Mouse (Mus musculus) urinary bladder, adult 2 months (tissue): Measurements from ENCODE around the gene Mrps16. TPM values are rescaled to one million over a fixed set of nuclear protein-coding genes. Genes with fewer than 3 reads are reported as not detected.

ENCODE experiments used
- DNase-seq: peaks from one replicate; pipeline ENCODE4 v3.0.0; 2022; ENCODE audit warnings: low spot score
- polyA plus RNA-seq: library from polyadenylated mRNA; depleted of rRNA; stranded (reverse); fragments of >200 nt; gene quantifications from 2 replicates; pipeline ENCODE4 v1.2.3, GENCODE M21; 2012; rRNA removed

Gene Mrps16
- polyA plus RNA-seq: 41.1 and 46.9 TPM in 2 replicates

DNA sequence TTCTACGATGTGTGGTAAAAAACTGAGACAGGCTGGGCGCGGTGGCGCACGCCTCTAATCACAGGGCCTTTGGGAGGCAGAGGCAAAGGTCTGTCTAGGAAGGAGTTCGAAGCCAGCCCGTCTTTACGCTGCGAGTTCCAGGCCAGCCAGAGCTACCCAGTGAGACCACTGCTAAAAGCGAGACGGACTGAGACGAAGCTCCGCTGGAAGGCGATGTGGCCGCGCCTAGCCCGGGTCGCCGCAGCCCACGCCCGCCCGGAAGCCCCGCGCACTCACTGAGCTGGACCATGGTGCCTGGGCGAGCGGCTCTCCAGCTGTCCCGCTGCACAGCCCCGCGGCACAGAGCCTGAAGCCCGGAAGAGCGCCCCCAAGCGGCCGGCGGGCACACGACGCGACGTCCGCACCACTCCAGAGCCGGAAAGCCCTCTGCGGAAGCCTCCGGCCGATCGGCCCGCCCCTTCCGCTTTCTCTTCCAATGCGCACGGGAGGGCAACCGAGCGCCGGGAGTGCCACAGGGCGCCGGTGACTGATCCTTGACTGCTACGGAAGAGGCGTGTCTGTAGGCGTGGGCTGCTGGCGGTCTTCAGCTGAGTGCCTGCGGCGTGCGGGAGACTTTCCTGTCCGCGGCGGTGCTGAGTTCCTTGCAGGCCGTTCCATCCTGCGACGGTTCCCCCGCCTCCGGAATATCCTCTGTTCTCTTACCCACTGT is at the start of gene Mrps16:
Gene Mrps16, minus strand, starts transcription at position 430 of the 709 bp plus-strand sequence.
- peak; percentile 82 for DNase-seq

DNA sequence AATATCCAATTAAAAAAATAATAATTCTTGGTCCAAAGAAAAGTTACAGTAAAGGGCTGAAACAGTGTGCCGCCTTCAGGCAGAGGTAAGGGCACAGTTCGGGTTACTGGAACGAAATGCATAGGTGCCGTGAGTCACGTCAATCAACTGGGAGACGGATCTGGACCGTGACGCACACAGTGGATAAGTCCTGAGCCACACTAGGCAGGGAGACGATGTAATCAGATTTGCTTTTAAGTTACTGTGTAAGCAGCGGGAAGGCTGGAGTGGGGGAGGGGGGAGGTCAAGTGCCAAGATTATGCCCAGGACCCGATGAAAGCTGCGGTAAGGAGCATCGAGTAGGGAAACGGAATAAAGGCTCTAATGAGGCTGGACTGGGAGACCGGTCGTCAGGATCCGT is 48.8 kb upstream of the Mrps16 start:
- no peak for DNase-seq

DNA sequence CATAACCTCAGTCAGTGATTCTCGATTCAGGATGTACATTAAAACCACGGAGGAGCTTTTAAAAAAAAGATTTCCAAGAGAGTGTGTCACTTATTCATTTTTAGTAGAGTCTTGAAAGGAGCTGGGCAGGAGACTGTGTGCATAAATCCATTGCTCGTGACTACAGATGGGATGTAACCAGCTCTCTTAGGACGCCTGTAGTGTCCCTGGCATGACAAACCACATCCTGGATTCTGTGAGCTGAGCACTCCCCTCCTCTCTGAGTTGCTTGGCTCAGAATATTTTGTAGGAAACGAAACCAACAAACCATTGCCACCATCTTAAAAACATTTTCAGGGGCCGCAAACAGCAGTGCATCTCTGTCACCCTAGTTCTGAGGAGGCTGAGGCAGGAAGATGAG is 43.5 kb upstream of the Mrps16 start:
- no peak for DNase-seq

DNA sequence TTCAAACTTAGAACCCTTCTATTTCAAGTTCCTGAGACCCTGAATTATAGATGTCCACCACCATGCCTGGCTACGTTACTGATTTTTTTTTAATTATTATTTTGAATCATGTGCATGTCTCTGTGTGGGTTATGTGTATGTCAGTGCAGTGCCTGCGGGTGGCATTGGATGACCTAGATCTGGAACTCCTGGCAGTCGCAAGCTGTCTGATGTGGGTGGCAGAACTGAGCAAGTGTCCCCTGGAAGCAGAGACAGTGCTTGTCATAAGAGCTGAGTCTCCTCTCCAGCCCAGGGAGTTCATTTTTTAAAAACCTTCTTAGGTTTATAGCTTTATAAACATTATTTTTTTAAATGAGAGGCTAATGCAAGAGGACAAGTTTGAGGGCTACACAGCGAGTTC is 39.0 kb upstream of the Mrps16 start:
- DNase-seq: no peak

DNA sequence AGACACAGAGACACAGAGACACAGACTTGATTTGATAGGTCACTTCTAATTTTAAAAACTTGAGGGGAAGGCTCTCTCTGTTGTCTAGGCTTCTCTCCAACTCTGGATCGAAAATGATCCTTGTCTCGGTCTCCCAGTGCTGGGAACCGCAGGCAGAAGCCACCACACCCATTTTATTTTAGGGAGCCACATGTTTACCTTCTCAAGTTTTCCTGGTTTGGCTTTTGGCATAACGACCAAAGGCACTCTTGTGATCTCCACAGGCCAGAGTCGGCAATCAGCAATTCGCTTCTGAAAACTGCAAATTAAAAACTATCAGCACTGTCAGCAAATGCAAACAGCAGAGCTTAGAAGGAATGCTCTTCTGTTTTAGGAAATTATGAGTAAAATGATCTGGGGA is 38.3 kb upstream of the Mrps16 start:
- no peak for DNase-seq

DNA sequence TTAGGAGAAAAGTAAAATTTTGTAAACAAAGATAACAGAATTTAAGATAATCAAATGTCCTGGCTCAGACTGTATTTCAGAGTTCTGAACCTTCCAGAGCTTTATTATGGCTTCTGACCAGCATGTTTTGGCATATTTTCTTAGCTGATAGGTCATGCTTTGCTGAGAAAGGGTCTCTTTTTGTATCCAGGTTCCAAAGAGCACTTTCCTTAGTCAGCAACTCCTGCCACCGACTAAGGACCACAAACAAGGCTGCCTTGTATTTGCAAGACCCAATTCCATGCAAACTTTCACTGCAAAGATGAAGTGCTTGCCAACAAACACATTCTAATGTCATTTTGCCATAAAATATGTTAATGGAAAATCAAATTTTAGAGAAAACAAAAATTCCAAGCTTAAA is 36.4 kb upstream of the Mrps16 start:
- no peak for DNase-seq

DNA sequence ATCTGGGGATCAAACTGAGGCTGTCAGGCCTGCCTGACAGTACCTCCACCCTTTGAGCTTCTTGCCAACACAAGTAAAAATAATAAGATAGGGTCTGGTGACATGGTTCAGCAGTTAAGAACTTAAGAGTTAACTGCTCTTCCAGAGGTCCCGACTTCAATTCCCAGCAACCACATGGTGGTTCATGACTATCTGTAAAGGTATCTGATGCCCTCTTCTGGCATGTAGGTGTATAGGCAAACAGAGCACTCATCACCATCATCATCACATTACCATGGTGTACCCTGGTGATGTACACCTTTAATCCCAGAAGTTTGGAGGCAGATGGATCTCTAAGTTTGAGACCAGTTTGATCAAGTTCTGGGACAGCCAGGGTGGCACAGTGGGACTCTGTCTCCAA is 35.2 kb upstream of the Mrps16 start:
- DNase-seq: no peak

DNA sequence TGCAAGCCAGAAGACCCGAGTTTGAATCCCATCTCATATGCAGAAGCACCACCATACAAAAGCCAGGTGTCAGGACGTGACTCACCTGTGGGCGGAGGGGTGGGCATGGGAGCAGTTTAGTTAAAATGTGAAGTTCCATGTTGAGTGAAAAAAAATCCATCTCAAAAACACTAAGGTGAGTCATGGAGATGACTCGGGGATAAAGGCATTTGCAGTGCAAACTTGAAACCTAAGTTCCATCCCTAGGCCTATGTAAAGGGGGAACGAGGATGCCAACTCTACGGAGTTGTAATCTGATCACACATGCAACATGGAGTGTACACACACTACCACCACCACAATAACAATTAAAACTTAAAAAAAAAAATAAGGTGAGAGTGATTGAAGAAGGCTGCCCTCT is 29.6 kb upstream of the Mrps16 start:
- no peak for DNase-seq

DNA sequence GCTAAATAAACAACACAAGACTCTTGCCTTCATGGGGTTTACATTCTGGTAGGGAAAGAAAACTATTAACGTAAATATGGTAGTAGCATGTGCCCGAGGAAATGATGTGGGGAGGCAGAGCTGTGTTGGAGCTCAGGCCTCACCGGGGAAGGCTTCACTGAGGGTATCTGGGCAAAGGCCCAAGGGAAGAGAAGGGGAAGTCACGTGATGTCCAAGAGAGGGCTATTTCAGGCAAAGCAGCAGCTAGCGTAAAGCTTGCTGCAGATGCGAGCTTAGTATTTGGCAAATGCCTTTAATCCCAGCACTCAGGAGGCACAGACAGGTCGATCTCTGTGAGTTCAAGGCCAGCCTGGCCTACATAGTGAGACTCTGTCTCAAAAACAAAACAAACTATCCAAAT is 28.8 kb upstream of the Mrps16 start:
- no peak for DNase-seq

DNA sequence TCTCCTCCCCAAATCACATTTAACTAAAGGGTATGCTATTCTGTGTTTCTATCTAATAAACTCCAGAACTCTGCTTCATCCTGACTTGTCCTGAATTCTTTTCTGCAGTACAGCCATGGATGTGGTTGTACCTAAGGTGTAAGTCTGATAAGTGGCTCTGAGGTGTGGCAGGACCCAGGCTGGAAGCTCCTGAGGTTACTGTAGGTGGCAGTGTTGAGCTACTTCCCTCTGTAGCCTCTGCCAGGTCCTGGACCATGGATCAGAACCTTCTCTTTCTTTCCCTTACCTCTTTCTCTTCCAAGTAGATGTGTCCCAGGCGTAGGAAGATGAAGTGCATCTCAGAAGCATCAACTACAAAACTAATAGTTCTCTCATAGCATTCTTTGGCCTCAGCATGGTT is 6.6 kb upstream of the Mrps16 start:
- no peak for DNase-seq

DNA sequence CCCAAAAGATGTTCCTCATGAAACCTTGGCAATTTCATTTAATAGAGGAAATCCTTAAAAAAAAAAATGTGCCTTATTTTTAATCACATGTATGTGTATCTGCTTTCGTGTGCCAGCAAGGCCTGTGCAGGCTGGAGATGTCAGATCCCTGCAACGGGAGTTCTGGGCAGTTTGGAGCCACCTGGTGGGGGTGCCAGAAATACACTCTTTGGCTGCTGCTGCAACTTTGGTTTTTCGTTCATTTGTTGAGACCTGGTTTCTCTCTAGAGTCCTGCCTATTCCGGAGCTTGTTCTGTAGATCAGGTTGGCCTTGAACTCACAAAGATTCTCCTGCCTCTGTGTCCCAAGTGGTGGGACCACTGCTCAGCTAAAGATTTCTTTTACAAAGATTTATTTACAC is 5.4 kb upstream of the Mrps16 start:
- no peak for DNase-seq

DNA sequence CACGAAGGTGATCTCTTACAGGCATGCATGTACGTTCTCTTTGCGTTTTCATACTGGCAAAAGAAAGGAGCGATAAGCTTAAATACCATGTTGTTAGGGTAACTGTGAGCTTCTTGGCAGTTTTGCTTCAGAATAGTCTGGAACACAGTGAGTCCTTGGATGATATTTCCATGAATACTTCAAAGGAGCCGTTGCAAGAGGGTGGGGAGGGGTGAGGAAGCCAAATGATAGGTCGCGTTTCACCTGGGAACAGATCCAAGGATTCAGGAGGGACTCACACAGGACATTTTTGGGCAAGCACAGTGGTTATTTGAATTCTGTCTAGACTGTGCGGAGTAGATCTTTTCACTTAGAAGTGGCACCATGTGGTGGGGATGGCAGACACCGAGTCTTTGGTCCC is 3.8 kb upstream of the Mrps16 start:
- no peak for DNase-seq

DNA sequence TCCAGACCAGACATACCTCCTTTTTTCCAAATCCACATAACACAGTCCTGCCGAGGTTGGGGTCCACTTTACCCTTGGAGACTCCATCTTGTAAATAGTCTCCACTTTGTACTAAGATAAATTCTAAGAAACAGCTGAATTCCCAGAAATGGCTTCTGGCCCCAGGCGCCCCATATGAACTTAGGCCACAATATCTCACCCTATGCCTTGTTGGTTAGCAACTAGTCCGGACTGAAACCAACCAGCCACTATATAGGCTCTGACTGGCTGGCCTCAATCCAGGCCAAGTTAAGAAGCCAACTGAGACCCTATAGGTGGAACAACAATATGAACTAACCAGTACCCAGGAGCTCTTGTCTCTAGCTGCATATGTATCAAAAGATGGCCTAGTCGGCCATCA is 1.1 kb downstream of the Mrps16 start:
- no peak for DNase-seq

DNA sequence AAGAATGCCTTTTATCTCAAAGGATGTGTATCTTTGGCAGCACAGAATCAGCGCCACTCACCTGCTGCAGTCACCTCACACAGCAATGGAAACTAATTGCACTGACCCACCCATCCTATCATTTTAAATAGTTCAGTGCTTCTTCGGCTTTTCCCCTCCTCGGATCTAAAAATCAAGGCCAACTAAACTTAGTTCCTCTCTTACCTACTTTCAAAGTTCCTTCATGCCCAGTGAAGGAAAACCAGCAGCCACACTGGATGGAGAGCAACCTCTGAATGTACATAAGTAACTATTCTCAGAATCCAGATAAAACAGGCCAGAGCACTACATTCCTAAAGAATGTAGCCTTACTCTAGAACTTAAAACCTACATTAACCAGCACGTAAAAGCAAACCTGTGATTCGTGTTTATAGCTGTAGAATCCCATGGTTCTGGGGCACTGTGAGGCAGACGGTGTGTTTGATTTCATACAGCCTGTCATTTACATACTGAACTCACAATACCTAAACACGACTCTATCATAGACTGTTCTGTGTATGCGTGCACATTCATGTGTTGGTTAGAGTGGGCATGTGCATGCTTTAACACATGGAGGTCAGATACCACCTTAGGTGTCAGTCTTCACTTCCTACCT is 3.9 kb downstream of the Mrps16 start:
- DNase-seq: no peak

DNA sequence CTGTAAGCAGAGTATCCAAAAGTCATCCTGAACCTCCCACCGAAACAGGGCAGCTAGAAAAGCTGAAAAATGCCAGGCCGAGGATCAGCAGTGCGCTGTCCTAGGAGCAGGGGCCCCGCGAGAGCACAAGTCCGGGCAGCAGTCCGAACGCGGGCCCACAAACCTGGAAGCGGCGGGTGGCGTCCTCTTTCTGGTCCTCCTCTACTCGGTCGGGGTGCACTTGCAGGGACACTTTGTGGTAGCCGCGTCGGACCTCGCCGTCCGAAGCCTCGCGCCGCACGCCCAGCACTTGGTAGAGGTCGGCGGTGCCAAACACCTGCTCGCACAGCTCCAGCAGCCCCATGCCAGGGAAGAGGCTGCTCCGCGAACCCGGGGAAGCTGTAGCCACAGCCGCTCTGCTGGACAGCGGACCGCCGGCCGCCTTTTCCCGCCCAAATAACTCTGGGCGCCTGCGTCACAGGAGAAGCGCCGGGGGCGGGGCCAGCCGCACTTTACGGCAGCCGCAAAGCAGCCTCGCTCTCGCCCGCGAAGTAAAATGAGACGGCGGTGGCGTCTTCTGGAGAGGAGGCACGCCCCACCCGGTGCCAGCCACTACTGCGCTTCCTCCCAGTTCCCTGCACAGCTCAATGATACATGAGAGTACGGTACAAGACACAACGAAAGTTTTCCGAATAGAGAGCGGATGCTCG is 4.8 kb downstream of the Mrps16 start, which contains the start of gene Dnajc9:
Gene Dnajc9, minus strand, starts transcription at position 470 of the 689 bp plus-strand sequence.
- DNase-seq: peak; percentile 91

DNA sequence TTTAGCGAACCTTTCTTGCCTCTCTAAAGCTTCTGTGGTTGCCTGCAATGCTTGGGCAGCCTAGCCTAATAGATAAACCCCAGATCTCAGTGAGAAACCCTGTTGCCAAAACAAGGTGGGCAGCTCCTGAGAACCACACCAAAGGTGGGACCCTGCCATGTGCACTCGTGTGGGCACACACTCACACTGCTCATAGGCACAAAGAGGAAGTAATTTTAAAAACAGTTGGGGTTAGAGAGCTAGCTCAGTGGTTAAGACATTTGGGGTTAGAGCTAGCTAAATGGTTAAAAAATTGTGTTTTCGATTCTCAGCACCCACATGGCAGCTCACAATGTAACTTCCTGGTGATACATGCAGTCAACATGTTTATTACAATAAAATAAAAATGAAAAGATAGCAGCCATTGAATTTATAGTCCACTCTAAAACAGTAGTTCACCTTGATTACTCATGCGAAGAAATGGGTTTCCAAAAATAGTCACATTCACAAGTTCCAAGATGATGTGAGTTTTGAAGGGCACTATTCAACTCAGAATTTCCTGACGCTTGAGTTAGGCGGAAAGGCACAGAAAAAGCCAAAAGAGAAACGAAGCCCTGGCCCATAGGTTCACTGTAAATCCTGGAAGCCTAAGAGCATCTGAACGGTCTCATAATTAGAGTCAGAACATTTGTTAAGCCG is 13.5 kb downstream of the Mrps16 start:
- DNase-seq: no peak

DNA sequence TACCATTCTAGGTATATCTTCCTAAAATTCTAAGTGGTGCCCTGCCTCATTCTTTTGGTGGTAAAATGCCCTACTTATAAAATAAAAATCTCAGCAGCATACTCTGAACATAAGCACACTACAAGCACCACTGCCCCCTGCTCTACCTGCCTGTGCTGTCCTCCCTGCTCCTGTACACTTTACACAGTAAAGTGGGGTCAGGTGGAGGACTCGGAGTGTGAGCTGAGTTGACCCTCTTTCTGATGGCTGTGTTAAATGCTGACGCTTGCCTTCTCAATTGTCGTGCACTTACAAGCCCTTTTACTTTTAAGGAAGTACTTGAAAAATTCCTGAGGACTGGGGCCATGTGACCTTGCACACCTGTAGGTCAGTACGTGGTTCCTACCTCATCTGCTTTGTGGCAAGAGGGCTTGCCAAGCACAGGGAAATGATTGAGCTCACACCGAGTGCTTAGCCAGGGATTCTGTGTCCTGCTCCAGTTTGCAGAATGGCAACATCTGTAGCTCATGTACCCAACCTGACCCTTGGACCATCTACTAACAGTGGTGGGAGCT is 14.3 kb downstream of the Mrps16 start:
- no peak for DNase-seq

DNA sequence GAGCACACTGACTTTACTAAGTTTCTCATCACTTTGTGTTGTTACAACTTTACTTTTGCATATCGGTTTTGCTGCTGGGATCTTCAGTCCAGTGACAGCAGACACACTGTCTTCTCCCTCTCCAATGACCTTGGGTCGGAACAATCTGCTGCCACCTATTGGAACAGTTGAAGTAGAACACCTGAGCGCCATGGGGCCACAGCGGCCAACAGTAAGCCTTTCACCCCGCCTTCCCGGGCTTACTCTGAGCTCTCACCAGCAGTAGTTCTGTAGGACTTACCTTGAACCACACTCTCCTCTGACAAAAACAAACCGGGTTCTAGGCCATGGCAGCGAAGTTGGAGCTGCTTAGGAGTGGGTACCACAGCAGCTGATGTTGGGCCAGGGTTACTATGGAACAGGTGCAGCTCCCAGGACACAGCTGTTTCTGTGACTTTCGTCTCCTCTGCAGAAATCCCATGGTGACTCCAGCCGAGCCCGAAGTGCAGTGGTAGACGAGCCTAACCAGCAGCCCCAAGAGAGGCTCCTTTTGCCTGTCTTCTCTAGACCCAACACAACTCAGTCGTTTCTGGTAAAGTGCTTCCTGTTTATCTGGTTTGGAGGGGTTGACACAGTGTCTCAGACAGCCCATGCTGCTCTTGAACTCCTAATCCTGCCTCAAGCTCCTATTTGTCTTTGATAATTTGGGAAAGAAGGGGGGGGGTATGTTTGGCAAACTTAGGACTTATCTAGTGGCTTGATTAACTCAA is 14.9 kb downstream of the Mrps16 start:
- DNase-seq: no peak

DNA sequence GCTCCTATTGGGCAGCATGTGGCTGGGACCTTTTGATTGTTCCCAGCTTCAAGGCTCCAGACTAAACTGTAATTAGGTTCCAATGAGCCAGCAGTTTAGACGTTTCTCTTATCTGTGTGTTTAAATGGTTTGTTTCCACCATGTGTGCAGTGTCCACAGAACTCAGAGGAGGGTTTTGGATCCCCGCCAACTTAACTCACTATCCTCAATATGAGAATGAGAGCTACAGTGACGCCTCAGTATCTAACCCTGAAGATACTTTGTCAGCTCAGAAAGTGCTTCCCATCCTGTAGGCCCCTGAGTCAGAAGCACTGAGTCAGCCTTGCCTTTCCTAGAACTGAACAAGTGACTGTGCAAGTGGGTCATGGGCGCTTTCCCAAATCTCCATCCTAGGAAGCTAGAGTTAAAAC is 16.3 kb downstream of the Mrps16 start:
- no peak for DNase-seq

DNA sequence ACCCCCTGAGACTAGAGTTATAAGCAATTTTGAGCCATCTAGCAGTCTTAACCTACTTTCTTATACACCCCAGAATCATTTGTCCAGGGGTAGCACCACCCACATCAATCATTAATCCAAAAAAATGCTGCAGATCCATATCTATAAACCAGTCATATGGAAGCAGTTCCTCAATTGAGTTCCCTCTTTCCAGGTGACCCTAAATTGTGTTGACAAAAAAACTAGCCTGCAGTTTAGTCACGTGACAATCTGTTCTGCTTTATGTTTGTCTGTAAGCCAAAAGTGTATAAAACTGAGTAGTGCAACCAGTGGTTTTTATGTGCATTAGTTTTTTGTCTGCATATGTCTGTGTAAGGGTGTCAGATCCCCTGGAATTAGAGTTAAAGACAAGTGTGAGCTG is 21.6 kb downstream of the Mrps16 start:
- no peak for DNase-seq

DNA sequence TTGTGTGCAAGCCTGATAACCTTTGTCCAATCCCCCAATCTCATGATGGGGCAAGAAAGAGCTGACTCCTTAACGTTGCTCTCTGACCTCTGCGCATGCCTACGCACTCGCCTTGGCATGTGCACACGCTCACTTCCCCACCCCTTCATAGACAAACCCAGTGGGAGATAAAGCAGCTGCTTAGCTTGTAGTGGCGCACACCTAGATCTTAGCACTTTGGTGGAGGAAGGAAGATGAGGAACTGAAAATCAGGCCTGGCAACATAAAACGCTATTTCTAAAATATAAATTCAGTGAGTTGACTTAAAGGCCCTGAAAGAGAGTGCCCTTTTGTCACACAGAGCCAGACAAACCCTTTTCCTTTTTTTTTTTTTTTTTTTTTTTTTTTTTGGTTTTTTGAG is 22.6 kb downstream of the Mrps16 start:
- no peak for DNase-seq
